Mouse (Mus musculus): ENCODE results near the gene Nlgn2.

Gene Nlgn2

DNA sequence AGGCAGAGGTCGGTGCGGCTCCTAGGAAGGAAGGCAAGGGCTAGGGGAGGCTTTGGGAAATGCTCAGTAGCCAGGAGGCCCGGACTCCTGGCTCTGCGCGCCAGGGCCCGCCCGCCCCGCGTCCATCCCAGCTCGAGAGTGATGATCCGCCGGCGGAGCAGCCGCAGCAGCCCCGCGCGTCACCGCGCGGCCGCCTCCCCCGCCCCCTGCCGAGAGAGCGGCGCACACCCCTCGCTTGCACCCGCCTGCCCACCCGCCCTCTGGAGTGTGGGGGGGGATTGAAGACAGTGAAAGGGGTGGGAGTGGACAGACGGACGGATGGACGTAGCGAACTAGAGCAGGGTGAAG is at the start of gene Nlgn2:
Gene Nlgn2, minus strand, starts transcription at position 181 of the 348 bp plus-strand sequence.
- in situ Hi-C loops (cut with MboI; ENCODE audit: low sequenced_read_pairs) = no loop called here

DNA sequence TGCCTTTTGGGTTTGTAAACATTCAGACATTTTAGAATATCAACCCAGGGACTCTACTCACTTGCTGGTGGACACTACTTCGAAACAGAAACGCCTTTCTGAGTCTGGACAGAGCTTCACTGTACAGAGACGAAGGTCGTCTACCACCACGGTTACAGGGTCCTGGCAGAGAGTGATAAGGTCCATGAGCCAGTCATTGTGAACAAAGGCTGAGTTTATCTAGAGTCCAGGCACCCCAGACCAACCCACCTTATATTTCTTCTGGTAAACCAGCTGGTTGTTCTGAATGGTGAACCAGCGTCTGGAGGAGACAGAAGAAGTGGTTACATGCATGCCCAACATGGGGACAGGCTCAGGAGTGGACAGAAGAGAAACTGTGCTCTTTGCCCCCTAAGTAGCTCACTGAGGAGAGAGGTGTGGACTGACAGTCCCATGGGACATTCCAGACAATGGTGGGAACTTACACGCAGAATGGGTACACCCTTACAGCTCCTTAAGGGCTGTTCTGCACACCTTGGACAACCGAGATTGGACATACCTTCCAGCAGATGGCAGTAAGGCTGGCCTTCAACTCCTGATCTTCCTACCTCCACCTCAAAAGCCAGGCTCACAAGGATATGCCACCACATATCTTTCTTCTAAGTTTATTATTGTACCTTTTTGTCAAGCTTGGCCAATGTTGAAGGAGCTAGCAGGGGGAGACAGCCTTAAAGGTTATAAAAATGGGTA is 49.5 kb upstream of the Nlgn2 start:
- in situ Hi-C loops (cut with MboI; ENCODE audit: low sequenced_read_pairs) = no loop called here

DNA sequence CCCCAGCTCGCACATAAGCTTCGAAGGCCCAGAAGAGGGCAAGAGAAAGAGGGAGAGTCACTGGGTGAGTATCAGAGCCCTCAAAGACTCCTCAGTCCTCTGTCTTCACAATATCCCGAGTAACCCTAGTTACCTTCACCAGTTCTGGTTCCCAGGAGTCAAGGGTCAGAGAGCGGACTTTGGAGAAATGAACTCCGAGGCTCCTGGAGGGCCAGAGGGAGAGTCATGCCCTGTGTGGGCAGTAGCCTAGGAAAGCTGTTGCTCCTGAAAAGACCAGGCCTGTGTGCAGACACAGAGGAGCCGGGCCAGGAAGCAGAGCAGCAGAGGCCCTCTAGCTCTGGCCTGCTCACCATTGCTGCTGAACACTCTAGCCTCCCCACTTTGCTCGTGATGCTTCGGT is 47.1 kb upstream of the Nlgn2 start:
- in situ Hi-C loops (cut with MboI; ENCODE audit: low sequenced_read_pairs) = no loop called here

DNA sequence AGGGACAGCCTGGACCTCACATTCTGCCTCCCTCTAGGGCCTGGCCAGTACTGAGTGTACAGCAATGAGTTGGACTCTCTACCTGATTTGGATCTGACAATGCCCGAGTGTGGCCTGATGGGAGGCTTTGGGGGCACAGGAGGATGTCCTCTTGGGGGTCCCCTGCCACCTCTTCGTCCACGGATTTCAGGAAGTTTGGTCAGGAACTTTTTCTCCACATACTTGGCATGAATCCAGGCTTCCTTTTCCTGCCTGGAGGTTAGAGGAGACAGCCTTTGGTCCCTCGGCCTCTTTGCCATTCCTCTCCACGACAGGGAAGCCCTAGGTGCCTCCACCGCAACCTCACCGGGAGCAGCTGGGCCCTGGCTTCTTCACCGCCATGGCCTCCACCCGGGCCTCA is 46.7 kb upstream of the Nlgn2 start:
- in situ Hi-C loops (cut with MboI; ENCODE audit: low sequenced_read_pairs) = no loop called here

DNA sequence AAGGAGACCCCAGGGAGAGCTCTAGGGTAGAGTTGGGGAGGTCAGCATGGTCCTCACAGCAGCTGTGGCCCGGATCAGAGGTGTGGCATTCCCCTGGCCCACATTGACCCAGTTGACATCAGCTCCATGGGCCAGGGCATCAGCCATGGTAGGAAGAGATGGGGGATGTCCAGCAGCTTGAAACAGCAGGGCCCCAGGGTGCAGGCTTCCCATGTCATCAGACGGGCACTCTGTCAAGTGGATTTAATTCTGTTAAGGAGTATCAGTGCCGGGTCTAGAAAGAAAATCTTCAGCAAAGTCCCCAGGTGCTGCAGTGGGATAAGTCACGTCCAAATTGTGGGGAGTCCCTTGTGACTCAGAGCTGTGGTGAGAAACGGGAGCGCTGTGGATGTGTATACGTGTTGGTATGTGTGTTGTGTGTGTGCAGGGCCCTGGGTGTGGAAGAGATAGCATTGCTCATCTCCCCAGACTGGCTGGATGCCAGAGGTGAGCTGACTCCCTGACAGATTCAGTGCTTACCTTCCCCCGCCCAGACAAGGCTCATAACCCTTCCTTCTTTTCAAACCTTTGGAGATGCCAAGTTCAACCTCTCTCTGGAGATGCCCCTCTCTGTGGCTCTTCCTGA is 46.1 kb upstream of the Nlgn2 start:
- in situ Hi-C loops (cut with MboI; ENCODE audit: low sequenced_read_pairs) = no loop called here

DNA sequence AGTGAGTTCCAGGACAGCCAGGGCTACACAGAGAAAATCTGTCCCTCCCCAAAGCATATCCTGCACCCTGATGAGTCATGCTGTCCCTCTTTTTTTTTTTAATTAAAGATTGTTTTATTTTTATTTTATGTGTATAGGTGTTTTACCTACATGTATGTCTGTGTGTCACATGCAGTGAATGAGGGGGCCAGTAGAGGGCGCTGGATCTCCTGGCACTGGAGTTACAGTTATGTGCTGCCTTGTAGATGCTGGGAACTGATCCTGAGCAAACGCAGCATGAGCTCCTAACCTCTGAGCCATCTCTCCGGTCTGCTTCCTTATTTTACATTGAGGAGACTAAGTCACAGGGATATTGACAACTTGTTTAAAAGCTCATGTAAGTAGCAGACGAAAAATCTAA is 45.5 kb upstream of the Nlgn2 start:
- in situ Hi-C loops (cut with MboI; ENCODE audit: low sequenced_read_pairs) = no loop called here

DNA sequence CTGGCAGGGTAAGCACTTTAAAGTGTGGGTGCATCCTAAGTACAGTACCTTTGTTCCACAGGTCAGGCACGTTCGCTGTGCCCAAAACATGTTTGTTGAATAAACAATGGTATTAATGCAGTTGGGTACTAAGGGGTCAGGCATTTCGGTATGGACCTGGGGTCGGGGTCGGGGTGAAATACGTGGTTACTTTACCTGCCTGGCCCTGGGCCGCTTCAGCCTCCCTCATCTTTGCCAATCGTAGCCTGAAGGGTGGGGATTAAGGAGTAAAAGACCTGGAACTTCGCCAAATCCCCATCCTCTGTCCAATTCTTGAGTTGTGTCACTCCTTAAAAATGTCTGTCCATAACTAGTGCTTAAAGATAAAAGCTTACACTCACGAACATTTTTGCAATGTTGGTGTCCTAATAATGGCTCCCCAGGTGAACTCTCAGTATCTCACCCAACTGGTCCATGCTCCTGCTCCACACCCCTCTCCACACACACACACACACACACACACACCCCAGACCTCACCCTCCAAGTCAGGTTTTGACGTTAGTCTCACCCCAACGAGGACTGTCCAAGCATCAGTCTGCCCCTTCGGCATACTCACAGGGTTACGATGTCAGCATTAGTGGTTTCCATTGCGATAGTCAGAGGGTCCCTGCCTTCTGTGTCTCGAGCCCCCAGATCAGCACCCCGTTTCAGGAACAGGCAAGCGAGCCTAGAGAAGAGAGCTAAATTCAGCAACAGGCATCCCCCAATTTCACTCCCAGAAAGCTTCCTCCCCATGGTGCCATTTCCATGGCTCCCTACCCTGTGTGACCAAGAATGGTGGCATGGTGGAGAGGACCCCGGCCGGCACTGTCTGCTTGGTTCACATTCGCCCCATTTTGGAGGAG is 44.4 kb upstream of the Nlgn2 start:
- in situ Hi-C loops (cut with MboI; ENCODE audit: low sequenced_read_pairs) = no loop called here

DNA sequence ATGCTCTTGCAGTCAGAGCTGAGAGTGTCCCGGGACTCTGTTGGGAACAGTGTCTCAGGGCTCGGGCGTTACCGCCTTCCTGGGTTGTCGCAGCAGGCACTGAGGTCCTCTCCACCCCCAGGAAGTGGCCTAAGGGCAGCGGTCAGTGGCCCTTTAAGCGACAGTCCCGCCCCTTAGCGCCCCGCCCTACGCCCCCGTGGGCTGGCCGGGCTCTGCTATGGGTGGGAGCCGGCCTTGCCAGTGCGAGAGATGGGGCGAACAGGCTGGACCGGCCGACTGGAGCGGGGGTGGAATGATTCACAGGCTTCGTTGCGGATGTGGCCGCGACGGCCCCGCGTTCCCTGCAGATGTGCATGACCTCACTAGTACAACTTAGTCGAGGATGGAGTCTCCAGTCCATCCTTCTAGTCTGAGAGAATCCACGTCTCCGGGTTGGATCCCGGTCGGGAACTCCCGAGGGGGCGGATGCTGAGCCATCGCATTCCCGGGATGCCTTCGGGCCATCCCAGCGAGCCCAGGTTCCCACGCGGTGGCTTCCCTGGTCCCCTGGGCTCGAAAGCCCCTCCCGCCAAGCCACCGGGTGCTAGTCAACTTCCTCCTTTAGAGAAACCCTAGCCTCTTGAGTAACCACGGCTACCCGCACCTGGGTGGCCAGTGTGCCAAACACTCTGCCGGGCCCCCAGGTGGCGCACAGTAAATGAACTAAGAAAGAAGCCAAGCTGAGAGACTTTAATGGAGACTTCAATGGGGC is 43.4 kb upstream of the Nlgn2 start, which contains the start of gene Kctd11:
Gene Kctd11, minus strand, starts transcription at position 554 of the 751 bp plus-strand sequence.
- in situ Hi-C loops (cut with MboI; ENCODE audit: low sequenced_read_pairs) = no loop called here

DNA sequence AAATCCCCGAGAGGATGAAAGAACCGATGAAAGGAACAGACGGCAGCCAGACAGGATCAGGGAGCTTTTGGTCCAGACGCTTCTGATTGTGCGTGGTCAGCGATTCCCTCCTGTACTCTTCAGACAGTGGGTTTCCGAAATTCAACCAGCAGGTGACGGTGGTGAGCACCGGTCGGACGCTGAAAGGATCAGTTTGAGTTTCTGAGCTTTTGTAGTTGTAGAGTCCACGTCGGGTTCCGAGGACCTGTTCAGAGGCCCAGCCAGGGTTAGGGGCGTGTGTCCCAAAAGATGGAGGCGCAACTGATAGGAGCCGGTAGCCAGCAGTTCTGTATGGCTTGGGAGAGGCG is 42.9 kb upstream of the Nlgn2 start:
- in situ Hi-C loops (cut with MboI; ENCODE audit: low sequenced_read_pairs) = no loop called here

DNA sequence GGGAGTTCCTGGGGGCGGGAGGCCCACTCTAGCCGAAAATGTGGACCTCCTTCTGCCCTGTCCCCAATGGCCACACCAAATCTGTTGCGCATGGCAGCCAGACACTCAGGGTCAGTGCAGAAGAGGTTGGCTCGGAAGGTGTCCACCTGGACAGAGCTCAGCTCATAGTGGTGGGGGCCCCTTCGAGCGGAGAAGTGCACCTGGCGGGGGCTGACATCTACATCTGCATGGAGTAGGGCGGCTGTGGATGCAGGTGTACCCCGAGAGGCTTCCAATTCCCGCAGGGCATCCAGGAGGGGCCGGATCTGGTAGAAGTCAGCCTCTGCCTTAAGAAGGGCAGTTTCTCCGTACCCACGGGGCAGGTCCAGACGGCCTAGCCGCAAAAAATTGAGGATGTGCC is 42.1 kb upstream of the Nlgn2 start:
- in situ Hi-C loops (cut with MboI; ENCODE audit: low sequenced_read_pairs) = loop anchor here (10.0 kb wide), 1 partner anchor 135 kb away; no protein-coding TSS in a partner anchor

DNA sequence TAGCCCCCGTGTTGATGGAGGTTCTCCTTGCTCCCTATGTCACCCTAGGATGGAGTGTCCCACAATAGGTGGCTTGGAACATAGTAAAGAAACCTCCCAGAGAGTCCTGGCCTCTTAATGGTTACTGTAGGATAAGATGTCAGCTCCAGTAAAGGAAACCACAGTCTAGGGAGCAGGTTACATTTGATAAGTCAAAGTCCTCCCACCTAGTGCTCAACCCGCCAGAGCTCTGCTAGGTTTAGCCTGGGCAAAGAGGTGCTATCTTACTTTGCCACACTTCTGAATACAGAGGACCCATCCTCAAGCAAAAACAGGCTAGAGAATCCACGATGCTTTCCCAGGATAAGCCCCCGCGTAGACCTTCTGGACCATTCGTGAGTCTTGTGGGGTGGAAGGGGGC is 41.4 kb upstream of the Nlgn2 start:
- in situ Hi-C loops (cut with MboI; ENCODE audit: low sequenced_read_pairs) = loop anchor here (10.0 kb wide), 1 partner anchor 134 kb away; no protein-coding TSS in a partner anchor

DNA sequence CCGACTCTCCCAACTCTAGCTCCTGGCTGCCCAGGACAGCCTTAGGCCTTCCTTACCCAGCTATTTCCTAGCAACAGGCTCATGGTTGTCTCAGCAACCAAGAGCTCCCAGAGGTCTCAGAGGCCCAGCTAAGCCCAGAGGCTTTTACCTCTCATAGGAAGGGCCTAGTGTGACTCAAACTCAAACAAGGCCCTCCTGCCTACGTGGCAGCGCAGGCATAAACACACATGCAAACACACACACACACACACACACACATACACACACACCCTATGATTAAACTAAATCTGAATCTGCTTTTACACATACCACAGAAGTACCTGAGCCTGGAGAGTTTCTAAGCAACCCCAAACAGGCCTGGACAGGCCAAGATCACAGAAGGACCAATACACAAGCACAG is 40.8 kb upstream of the Nlgn2 start:
- in situ Hi-C loops (cut with MboI; ENCODE audit: low sequenced_read_pairs) = loop anchor here (10.0 kb wide), 1 partner anchor 134 kb away; no protein-coding TSS in a partner anchor

DNA sequence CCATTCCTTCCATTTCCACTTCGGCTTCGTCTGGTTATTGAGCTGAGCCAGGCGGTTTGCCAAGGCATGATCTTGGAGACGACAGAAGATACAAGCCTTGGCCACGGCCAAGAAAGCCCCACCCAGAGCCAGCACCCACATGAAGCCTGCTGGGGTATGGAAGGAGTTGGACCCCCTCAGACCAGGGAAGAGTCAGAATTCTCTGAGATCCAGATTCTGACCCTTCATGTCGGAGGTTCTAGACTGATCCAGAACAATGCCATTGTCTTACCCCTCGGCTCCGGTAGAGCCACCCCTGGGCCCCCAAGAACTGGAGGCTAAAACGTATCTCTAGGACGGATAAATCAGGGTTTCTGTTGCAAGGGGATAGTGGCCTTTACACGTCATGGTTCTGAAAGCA is 40.3 kb upstream of the Nlgn2 start, which contains the start of gene Tmem95:
Gene Tmem95, minus strand, starts transcription at position 141 of the 400 bp plus-strand sequence.
- in situ Hi-C loops (cut with MboI; ENCODE audit: low sequenced_read_pairs) = loop anchor here (10.0 kb wide), 1 partner anchor 133 kb away; no protein-coding TSS in a partner anchor

DNA sequence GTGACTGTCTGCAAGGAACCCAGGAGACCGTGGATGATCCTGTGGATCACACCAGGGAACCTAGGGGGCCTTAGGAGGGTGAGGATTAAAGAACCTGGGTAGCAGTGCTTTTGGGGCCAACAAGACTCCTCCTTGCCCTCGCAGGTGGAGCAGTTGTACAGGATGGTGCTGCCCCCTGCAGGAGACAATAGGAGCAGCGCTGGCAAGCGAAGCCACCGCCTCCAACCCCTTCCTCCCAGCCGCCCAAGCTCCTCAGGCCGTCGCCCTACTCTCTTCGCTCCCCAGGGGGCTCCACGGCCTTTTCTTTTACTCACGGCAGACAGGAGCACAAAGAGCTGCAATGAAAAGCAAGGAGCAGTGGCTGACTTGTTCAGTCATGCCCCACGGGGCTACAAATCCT is 39.3 kb upstream of the Nlgn2 start:
- in situ Hi-C loops (cut with MboI; ENCODE audit: low sequenced_read_pairs) = loop anchor here (10.0 kb wide), 1 partner anchor 132 kb away; no protein-coding TSS in a partner anchor

DNA sequence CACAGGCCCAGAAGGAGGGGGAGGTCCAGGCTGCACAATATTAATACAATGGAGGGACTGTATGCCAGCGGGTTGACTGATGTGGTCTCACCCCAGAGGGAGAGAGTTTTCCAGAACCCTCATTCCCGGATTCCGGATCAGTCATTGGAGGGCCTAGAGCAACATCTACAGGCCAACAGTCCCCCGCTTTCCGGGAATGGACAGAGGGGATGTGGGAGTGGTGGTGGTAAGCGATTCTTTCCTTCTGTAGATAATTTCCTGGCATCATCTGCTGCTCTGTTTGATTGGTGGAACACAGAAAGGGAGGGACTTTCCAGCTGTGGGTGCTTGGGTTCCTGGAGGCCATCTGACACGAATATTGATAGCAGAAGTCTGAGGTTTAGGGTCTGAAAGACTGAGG is 38.6 kb upstream of the Nlgn2 start:
- in situ Hi-C loops (cut with MboI; ENCODE audit: low sequenced_read_pairs) = loop anchor here (10.0 kb wide), 1 partner anchor 131 kb away; no protein-coding TSS in a partner anchor

DNA sequence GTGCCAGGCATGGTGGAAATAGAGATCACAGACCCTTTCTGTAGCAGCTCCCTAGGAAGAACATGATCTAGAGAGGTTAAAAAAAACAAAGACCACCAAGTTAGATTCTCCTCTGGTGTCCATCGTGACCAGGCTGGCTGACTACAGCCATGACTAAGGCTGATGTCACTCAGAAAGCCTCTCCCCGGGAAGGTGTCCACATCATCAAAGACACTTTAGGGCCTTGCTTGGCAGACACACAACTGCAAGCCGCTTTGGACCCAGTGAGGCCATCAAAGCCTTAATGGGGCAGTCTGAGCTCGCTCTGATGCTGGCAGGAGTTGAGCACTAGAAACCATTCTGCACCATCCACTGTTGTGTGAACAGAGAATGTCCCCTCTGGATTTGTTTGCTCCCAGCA is 34.9 kb upstream of the Nlgn2 start:
- in situ Hi-C loops (cut with MboI; ENCODE audit: low sequenced_read_pairs) = loop anchor here (10.0 kb wide), 1 partner anchor 128 kb away; no protein-coding TSS in a partner anchor

DNA sequence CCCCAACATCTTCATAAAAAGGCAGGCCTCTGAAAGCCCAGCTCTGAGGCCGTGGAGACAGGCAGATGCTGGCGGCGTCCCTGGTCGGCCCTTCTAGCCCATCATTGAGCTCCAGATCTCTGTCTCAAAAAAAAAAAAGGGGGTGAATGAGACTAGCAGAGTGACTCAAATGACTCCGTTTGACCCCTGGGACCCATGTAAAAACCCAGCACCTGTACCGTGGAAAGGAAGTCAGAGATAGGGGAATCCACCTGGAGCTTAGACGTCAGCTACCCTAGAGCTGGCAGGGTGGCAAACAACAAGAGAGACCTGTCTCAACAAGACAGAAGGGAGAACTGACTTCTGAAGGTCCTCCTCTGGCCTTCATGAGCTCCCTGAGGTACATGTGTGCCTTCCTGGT is 34.2 kb upstream of the Nlgn2 start:
- in situ Hi-C loops (cut with MboI; ENCODE audit: low sequenced_read_pairs) = loop anchor here (10.0 kb wide), 1 partner anchor 127 kb away; no protein-coding TSS in a partner anchor

DNA sequence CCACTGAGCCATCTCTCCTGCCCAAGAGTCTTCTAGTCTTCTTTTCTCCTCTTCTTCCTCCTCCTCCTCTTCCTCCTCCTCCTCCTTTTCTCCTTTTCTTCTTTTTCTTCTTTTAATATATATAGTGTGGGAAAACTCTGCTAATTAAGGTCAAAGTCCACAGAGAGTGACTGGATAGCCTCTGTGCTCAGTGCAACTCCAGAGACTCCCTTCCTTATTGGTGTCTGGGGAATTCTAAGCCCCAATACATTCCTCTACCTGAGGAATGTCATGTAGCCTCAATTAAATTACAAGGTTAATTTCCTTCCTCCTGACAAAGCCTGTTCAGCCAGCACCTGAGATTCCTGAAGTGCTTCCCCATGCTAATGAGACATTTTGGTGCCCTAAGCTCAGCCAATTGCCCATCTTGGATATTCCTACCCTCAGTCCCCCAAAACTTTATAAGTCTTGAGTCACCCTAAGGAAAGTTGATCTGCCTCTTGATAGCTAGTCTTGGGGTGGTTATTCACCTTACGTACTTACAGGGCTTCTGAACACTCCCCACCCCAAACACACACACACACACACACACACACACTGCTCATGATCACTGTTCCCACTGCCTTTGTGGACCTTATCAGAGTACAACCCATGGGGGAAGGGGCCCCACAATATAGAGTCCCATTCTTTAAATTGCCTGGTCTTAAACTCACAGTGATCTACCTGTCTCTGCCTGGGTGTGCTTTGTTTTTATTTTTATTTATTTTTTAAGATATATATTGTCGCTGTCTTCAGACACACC is 32.9 kb upstream of the Nlgn2 start:
- in situ Hi-C loops (cut with MboI; ENCODE audit: low sequenced_read_pairs) = loop anchor here (10.0 kb wide), 1 partner anchor 126 kb away; no protein-coding TSS in a partner anchor

DNA sequence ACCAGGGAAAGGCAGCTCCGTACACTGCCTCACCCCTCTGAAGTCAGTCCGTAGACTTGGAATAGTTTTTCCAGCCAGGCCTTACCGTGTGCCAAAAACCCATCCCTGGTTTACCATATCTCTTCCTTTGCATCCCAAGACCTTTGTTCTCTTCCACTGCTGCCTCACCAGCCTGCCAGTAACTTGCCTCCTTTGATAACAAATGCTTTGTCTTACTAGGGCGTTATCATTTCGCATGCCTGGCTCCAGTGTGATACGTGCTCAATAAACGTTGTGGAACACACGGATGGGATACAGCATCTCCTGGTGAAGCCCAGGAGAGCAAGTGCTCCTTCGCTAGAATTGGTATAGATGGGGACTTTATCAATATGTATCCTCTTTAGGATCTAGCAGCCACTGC is 29.8 kb upstream of the Nlgn2 start:
- in situ Hi-C loops (cut with MboI; ENCODE audit: low sequenced_read_pairs) = no loop called here

DNA sequence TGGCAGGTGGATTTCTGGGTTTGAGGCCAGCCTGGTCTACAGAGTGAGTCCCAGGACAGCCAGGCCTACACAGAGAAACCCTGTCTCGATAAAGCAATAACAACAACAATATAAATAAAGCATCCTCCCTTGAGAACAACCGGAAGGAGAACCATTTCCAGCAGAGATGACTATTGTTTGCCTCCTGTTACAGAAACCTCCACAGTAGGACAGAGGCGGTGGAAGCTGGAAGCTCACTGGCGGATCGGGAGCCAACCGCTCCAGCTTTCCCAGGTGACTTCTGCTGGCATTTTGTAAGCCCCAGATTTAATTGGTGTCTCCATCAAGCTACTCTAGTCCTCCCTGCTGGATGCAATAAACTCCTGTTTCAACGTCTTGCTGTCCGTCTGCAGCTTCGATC is 28.0 kb upstream of the Nlgn2 start:
- in situ Hi-C loops (cut with MboI; ENCODE audit: low sequenced_read_pairs) = no loop called here

Data from CH12F3 (cell line).